Mouse (Mus musculus) liver, embryonic 12.5 days (tissue): ENCODE measurements around the gene Mlc1. TPM values are rescaled to one million over a fixed set of nuclear protein-coding genes. Genes with fewer than 3 reads are reported as not detected.

Experiments
- polyA plus RNA-seq: library from polyadenylated mRNA; unstranded; fragments of >200 nt; fragmentation: Nextera tagmentation; extraction: Ambion mirVana; gene quantifications from 2 replicates; pipeline ENCODE4 v1.2.1, GENCODE M21; 2016

Mlc1 gene
- polyA plus RNA-seq, 1 experiment from 2014 or later = not detected

Other genes with a start within 250 kb of the Mlc1 start
- 8.2 and 8.9 TPM in 2 replicates for gene Brd1, start 244.8 kb downstream of the Mlc1 start, polyA plus RNA-seq
- gene Zbed4, start 227.3 kb downstream of the Mlc1 start, polyA plus RNA-seq = 16.5 and 17.6 TPM in 2 replicates
- gene Alg12, start 159.7 kb downstream of the Mlc1 start, polyA plus RNA-seq = 6.9 and 7.6 TPM in 2 replicates
- 61.1 and 68.6 TPM in 2 replicates for gene Creld2, start 159.4 kb downstream of the Mlc1 start, polyA plus RNA-seq
- 22.5 and 23.5 TPM in 2 replicates for gene Pim3, start 116.8 kb downstream of the Mlc1 start, polyA plus RNA-seq
- not detected in 2 replicates for gene Ttll8, start 24.6 kb downstream of the Mlc1 start, polyA plus RNA-seq
- gene Mov10l1, start 3.9 kb upstream of the Mlc1 start, polyA plus RNA-seq = not detected in 2 replicates
- 0.04 TPM in 1 of 2 replicates, not detected in the other for gene Panx2, start 80.7 kb upstream of the Mlc1 start, polyA plus RNA-seq
- 18.4 and 22.9 TPM in 2 replicates for gene Trabd, start 96.1 kb upstream of the Mlc1 start, polyA plus RNA-seq
- 11.6 and 12.8 TPM in 2 replicates for gene Selenoo, start 110.1 kb upstream of the Mlc1 start, polyA plus RNA-seq
- 11.8 and 12.7 TPM in 2 replicates for gene Tubgcp6, start 144.1 kb upstream of the Mlc1 start, polyA plus RNA-seq
- 12.8 and 15.3 TPM in 2 replicates for gene Hdac10, start 149.7 kb upstream of the Mlc1 start, polyA plus RNA-seq
- gene Mapk12, start 161.7 kb upstream of the Mlc1 start, polyA plus RNA-seq = 2.3 and 2.7 TPM in 2 replicates
- gene Mapk11, start 170.6 kb upstream of the Mlc1 start, polyA plus RNA-seq = 1.8 TPM in 2 replicates
- 38.5 and 38.8 TPM in 2 replicates for gene Plxnb2, start 201.8 kb upstream of the Mlc1 start, polyA plus RNA-seq
- 5.3 and 5.5 TPM in 2 replicates for gene Dennd6b, start 217.5 kb upstream of the Mlc1 start, polyA plus RNA-seq
- 21.4 and 23.9 TPM in 2 replicates for gene Ppp6r2, start 232.5 kb upstream of the Mlc1 start, polyA plus RNA-seq